Mouse (Mus musculus) 3134 (cell line): ENCODE measurements at regions not wholly inside any gene's neighbourhood (a gene's known extent, or its start where the extent isn't known, plus 50 kb on each side); places are given as distances from the start of the nearest gene placed in this dataset.

Experiments
- DNase-seq: peaks from one replicate; pipeline ENCODE4 v3.0.0-alpha.2; 2011; ENCODE audit warnings: low spot score; ENCODE audit not compliant: insufficient read length; ENCODE audit errors: extremely low read depth

GRCm38 (mm10) chr9:69664201-69664600, 96.5 kb downstream of the Foxb1 start:
- no peak for DNase-seq

GRCm38 (mm10) chr9:69662394-69662793, 98.3 kb downstream of the Foxb1 start:
- no peak for DNase-seq

- DNase-seq, result no peak
These were observed 102.5 kb downstream of the Foxb1 start for GRCm38 (mm10) chr9:69658276-69658675.

GRCm38 (mm10) chr9:69656053-69656452, 104.7 kb downstream of the Foxb1 start:
- no peak for DNase-seq

GRCm38 (mm10) chr9:69652106-69652505, 108.6 kb downstream of the Foxb1 start:
- DNase-seq, result no peak

- no peak for DNase-seq
These were observed 109.1 kb downstream of the Foxb1 start for GRCm38 (mm10) chr9:69651608-69652007.

- no peak for DNase-seq
These were observed 118.1 kb downstream of the Foxb1 start for GRCm38 (mm10) chr9:69642591-69642990.

GRCm38 (mm10) chr9:69623312-69623711, 137.4 kb downstream of the Foxb1 start:
- no peak for DNase-seq

- no peak for DNase-seq
These were observed 139.7 kb downstream of the Foxb1 start for GRCm38 (mm10) chr9:69621006-69621405.

GRCm38 (mm10) chr9:69617328-69617727, 143.4 kb downstream of the Foxb1 start:
- DNase-seq, result no peak

GRCm38 (mm10) chr9:69597472-69597871, 144.1 kb downstream of the Anxa2 start:
- DNase-seq, result no peak

- DNase-seq, result no peak
These were observed 139.1 kb downstream of the Anxa2 start for GRCm38 (mm10) chr9:69592329-69593062.

GRCm38 (mm10) chr9:69588846-69589245, 135.4 kb downstream of the Anxa2 start:
- DNase-seq, result no peak

- no peak for DNase-seq
These were observed 133.7 kb downstream of the Anxa2 start for GRCm38 (mm10) chr9:69587096-69587495.

GRCm38 (mm10) chr9:69581236-69581635, 127.8 kb downstream of the Anxa2 start:
- DNase-seq, result no peak

- no peak for DNase-seq
These were observed 124.4 kb downstream of the Anxa2 start for GRCm38 (mm10) chr9:69577661-69578405.

- no peak for DNase-seq
These were observed 122.0 kb downstream of the Anxa2 start for GRCm38 (mm10) chr9:69575386-69575785.

GRCm38 (mm10) chr9:69568631-69569230, 115.3 kb downstream of the Anxa2 start:
- no peak for DNase-seq

GRCm38 (mm10) chr9:69568222-69568621, 114.8 kb downstream of the Anxa2 start:
- no peak for DNase-seq

- no peak for DNase-seq
These were observed 113.6 kb downstream of the Anxa2 start for GRCm38 (mm10) chr9:69566996-69567395.

GRCm38 (mm10) chr9:69543241-69543640, 89.8 kb downstream of the Anxa2 start:
- DNase-seq, result no peak
